Mouse (Mus musculus) limb, embryonic 15.5 days (tissue): ENCODE results near the gene Akap6. TPM values are rescaled to one million over a fixed set of nuclear protein-coding genes. Genes with fewer than 3 reads are reported as not detected.

ENCODE experiments used
- ATAC-seq: fragments of 200-750 bp; cut with Nextera tagmentation; 2 replicates; pipeline ENCODE4 v1.8.0; 2017; ENCODE audit warnings: low read depth, moderate TSS enrichment; ENCODE audit not compliant: insufficient number of reproducible peaks, low FRiP score, low TSS enrichment
- H3K27ac ChIP-seq: fragments of 300-500 bp; sonication (generic); 2 replicates; pipeline ENCODE4 v1.5.1; 2015; ENCODE audit warnings: moderate library complexity, mild to moderate bottlenecking, inconsistent platforms
- H3K27me3 ChIP-seq: fragments of 300-500 bp; sonication (generic); 2 replicates; pipeline ENCODE4 v1.6.1; 2015; ENCODE audit warnings: inconsistent platforms
- H3K36me3 ChIP-seq: fragments of 300-500 bp; sonication (generic); 2 replicates; pipeline ENCODE4 v1.6.1; 2015; ENCODE audit warnings: inconsistent platforms
- H3K4me1 ChIP-seq: fragments of 300-500 bp; sonication (generic); 2 replicates; pipeline ENCODE4 v1.6.1; 2015; ENCODE audit warnings: inconsistent platforms
- H3K4me2 ChIP-seq: fragments of 300-500 bp; sonication (generic); 2 replicates; pipeline ENCODE4 v1.6.1; 2015; ENCODE audit warnings: mild to moderate bottlenecking, inconsistent platforms
- H3K4me3 ChIP-seq: fragments of 300-500 bp; sonication (generic); 2 replicates; pipeline ENCODE4 v1.5.1; 2015; ENCODE audit warnings: mild to moderate bottlenecking, inconsistent platforms
- H3K9ac ChIP-seq: fragments of 300-500 bp; sonication (generic); 2 replicates; pipeline ENCODE4 v1.6.1; 2015; ENCODE audit warnings: inconsistent platforms
- H3K9me3 ChIP-seq: fragments of 300-500 bp; sonication (generic); 2 replicates; pipeline ENCODE4 v1.6.1; 2016; ENCODE audit warnings: inconsistent platforms
- WGBS: fragments of 180-500 bp; shearing (Covaris S2); methylation state at CpG from one replicate; pipeline ENCODE4 v1.1.7; 2015; 5-methylcytosine and 5-hydroxymethylcytosine counted together
- polyA plus RNA-seq: library from polyadenylated mRNA; unstranded; fragments of >200 nt; fragmentation: Nextera tagmentation; extraction: Ambion mirVana; gene quantifications from 2 replicates; pipeline ENCODE4 v1.2.1, GENCODE M21; 2015

Akap6 gene
- polyA plus RNA-seq, 1 experiment from 2014 or later: 1.3 TPM

- Histone ChIP-seq H3K36me3 (no peaks in the 10 kb centered on the region), H3K27me3 (no peaks in the 10 kb centered on the region), H3K27ac (no peak overlapping the region), H3K9ac (no peak overlapping the region), H3K4me2 (no peak overlapping the region), H3K4me1 (no peaks in the 10 kb centered on the region), H3K9me3 (no peaks in the 10 kb centered on the region), H3K4me3 (no peak overlapping the region)
- no peak for ATAC-seq
- 89% methylated on average over 4 of the region's 4 CpGs for WGBS
Observed at GRCm38 (mm10) chr12:52794131-52794530, 94.9 kb downstream of the Akap6 start.

GRCm38 (mm10) chr12:52795551-52796470, 96.6 kb downstream of the Akap6 start:
- Histone ChIP-seq H3K27ac (no peak overlapping the region), H3K36me3 (no peaks in the 10 kb centered on the region), H3K9me3 (no peaks in the 10 kb centered on the region), H3K27me3 (no peaks in the 10 kb centered on the region), H3K4me1 (no peaks in the 10 kb centered on the region), H3K9ac (no peak overlapping the region), H3K4me2 (no peak overlapping the region), H3K4me3 (no peak overlapping the region)
- ATAC-seq: no peak
- WGBS: 83% methylated on average over 18 of the region's 18 CpGs

DNA sequence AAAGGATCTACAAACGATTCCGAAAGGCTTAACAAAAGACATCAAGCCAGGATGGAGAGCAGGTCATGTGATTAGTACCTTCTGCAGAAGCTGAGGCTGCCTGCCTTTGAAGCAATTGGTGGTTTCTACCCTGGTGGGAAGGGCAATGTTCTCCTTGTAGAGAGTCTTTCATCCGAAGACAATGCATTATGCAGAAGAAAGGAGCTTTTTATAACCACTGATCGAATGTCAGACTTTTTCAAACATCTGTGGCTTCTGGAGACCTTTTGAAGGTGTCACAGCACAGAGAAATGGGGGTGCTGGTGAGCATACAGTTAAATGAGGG, 97.2 kb downstream of the Akap6 start:
- no peaks in the 10 kb centered on the region for H3K4me1 ChIP-seq
- H3K36me3 ChIP-seq: no peaks in the 10 kb centered on the region
- H3K9me3 ChIP-seq: no peaks in the 10 kb centered on the region
- no peak overlapping the region for H3K4me3 ChIP-seq
- no peak for ATAC-seq
- no peak overlapping the region for H3K4me2 ChIP-seq
- H3K9ac ChIP-seq: no peak overlapping the region
- no peaks in the 10 kb centered on the region for H3K27me3 ChIP-seq
- H3K27ac ChIP-seq: no peak overlapping the region
- WGBS: 74% methylated on average over 4 of the region's 4 CpGs

- Histone ChIP-seq H3K36me3 (no peaks in the 10 kb centered on the region), H3K27me3 (no peaks in the 10 kb centered on the region), H3K4me1 (no peaks in the 10 kb centered on the region), H3K27ac (no peak overlapping the region), H3K9ac (no peak overlapping the region), H3K9me3 (no peaks in the 10 kb centered on the region), H3K4me2 (no peak overlapping the region), H3K4me3 (no peak overlapping the region)
- WGBS: 82% methylated on average over 9 of the region's 9 CpGs
- ATAC-seq: no peak
Observed at GRCm38 (mm10) chr12:52799717-52800116, 100.5 kb downstream of the Akap6 start.

- H3K9ac ChIP-seq: no peak overlapping the region
- WGBS: 60% methylated on average over 3 of the region's 3 CpGs
- no peaks in the 10 kb centered on the region for H3K27me3 ChIP-seq
- H3K4me2 ChIP-seq: no peak overlapping the region
- no peak for ATAC-seq
- H3K9me3 ChIP-seq: no peaks in the 10 kb centered on the region
- no peak overlapping the region for H3K27ac ChIP-seq
- no peaks in the 10 kb centered on the region for H3K36me3 ChIP-seq
- H3K4me3 ChIP-seq: no peak overlapping the region
- no peaks in the 10 kb centered on the region for H3K4me1 ChIP-seq
Observed at GRCm38 (mm10) chr12:52806273-52806672, 107.1 kb downstream of the Akap6 start.

DNA sequence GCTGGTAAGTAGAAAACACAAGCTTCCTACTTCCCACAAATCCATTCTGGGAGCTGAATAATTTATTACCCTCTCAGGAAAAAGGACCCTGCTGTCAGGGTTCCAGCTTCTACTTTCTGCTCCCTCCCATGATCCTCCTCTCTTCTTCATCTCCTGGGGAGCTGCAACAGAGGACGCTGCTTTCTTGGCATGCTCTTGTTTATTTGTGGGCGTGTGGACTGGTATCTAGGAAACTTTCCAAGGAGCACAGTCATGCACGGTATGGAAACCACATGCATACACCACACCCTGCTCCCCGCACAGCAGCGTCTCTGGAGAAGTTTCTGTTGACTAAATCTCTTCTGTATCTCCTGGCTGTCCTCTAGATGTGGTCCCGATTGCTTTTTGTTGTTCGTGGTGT, 119.4 kb downstream of the Akap6 start:
- Histone ChIP-seq H3K36me3 (no peaks in the 10 kb centered on the region), H3K27ac (peak overlapping the region; percentile 47), H3K4me3 (no peak overlapping the region), H3K4me2 (no peak overlapping the region), H3K9ac (no peak overlapping the region), H3K27me3 (no peaks in the 10 kb centered on the region), H3K4me1 (0 out of 2 replicates have a peak, but pooled peaks cover 3% of the 10 kb centered on the region), H3K9me3 (no peaks in the 10 kb centered on the region)
- WGBS: 36% methylated on average over 7 of the region's 7 CpGs
- peak; percentile 80 for ATAC-seq

GRCm38 (mm10) chr12:52824774-52825173, 125.6 kb downstream of the Akap6 start:
- Histone ChIP-seq H3K4me2 (no peak overlapping the region), H3K9ac (no peak overlapping the region), H3K4me1 (no peaks in the 10 kb centered on the region), H3K9me3 (no peaks in the 10 kb centered on the region), H3K4me3 (no peak overlapping the region), H3K27ac (no peak overlapping the region), H3K36me3 (no peaks in the 10 kb centered on the region), H3K27me3 (no peaks in the 10 kb centered on the region)
- ATAC-seq: no peak
- 84% methylated on average over 5 of the region's 5 CpGs for WGBS

- no peaks in the 10 kb centered on the region for H3K36me3 ChIP-seq
- no peaks in the 10 kb centered on the region for H3K9me3 ChIP-seq
- peak overlapping the region; percentile 35; the same call in 1 of the 2 replicates for H3K27ac ChIP-seq
- no peak overlapping the region for H3K9ac ChIP-seq
- H3K4me3 ChIP-seq: no peak overlapping the region
- no peak overlapping the region for H3K4me2 ChIP-seq
- ATAC-seq: no peak
- WGBS: 47% methylated on average over 14 of the region's 14 CpGs
- no peaks in the 10 kb centered on the region for H3K4me1 ChIP-seq
- H3K27me3 ChIP-seq: no peaks in the 10 kb centered on the region
Observed at GRCm38 (mm10) chr12:52828944-52829736, 130.0 kb downstream of the Akap6 start.

DNA sequence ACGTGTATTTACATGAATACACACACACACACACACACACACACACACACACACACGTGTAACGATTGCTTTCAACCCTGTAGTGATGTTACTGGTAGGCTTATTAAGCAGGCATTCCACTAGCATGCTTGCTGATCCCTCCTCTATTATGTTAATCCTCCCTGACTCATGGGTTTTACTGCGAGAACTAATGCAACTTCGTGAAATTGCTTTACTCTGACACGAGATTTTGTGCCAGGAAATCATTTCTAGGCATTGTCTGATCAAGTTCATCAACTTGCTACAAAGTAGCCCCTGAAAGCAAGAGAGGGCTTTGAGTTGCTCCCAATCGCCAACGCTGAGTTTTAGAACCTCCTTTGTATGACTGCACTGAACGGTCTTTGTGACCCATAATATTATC, 132.6 kb downstream of the Akap6 start:
- 0 out of 2 replicates have a peak overlapping the region, but pooled peaks have one; percentile 8 for H3K4me2 ChIP-seq
- WGBS: 38% methylated on average over 9 of the region's 9 CpGs
- peaks cover 21% of the 10 kb centered on the region for H3K4me1 ChIP-seq
- no peak for ATAC-seq
- H3K36me3 ChIP-seq: no peaks in the 10 kb centered on the region
- no peak overlapping the region for H3K27ac ChIP-seq
- H3K9ac ChIP-seq: no peak overlapping the region
- H3K9me3 ChIP-seq: no peaks in the 10 kb centered on the region
- H3K4me3 ChIP-seq: no peak overlapping the region
- H3K27me3 ChIP-seq: no peaks in the 10 kb centered on the region

GRCm38 (mm10) chr12:52832230-52832629, 133.0 kb downstream of the Akap6 start:
- H3K4me1 ChIP-seq: peaks cover 21% of the 10 kb centered on the region
- no peak overlapping the region for H3K27ac ChIP-seq
- H3K36me3 ChIP-seq: no peaks in the 10 kb centered on the region
- no peak overlapping the region for H3K9ac ChIP-seq
- ATAC-seq: no peak
- no peaks in the 10 kb centered on the region for H3K27me3 ChIP-seq
- H3K9me3 ChIP-seq: no peaks in the 10 kb centered on the region
- 0 out of 2 replicates have a peak overlapping the region, but pooled peaks have one; percentile 8 for H3K4me2 ChIP-seq
- WGBS: 6% methylated on average over 4 of the region's 4 CpGs
- no peak overlapping the region for H3K4me3 ChIP-seq

- no peaks in the 10 kb centered on the region for H3K36me3 ChIP-seq
- WGBS: 60% methylated on average over 6 of the region's 6 CpGs
- no peaks in the 10 kb centered on the region for H3K9me3 ChIP-seq
- no peak overlapping the region for H3K4me3 ChIP-seq
- no peak overlapping the region for H3K9ac ChIP-seq
- H3K4me2 ChIP-seq: no peak overlapping the region
- no peak overlapping the region for H3K27ac ChIP-seq
- ATAC-seq: no peak
- H3K27me3 ChIP-seq: no peaks in the 10 kb centered on the region
- H3K4me1 ChIP-seq: peaks cover 21% of the 10 kb centered on the region
Observed at GRCm38 (mm10) chr12:52833141-52833540, 134.0 kb downstream of the Akap6 start.

DNA sequence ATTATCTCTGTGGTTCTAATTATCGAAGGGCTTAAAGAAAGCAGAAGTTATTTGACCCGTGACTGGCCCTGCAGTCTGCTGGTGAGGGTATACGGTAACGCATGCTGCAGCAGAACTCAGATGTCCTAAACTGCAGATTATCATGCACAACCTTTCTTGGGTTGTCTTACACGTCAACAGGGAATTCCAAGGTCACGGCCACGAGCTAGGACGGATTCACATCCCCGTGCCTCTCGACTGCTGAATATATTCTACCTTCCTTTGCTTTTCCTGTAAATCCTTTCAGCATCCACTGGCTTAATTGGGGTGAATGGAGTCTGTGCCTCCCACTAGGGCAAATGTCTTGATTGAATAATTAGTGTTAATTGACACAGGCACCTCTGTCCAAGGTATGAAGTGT, 134.9 kb downstream of the Akap6 start:
- Histone ChIP-seq H3K9ac (no peak overlapping the region), H3K36me3 (no peaks in the 10 kb centered on the region), H3K27ac (no peak overlapping the region), H3K4me2 (no peak overlapping the region), H3K9me3 (no peaks in the 10 kb centered on the region), H3K27me3 (no peaks in the 10 kb centered on the region), H3K4me3 (no peak overlapping the region), H3K4me1 (peaks cover 21% of the 10 kb centered on the region)
- WGBS: 59% methylated on average over 10 of the region's 10 CpGs
- ATAC-seq: no peak
